Mouse (Mus musculus) thymus, adult 2 months (tissue): ENCODE results near the gene Klkb1. TPM values are rescaled to one million over a fixed set of nuclear protein-coding genes. Genes with fewer than 3 reads are reported as not detected.
A peak's percentile ranks its signal among the peaks of the same experiment; 100 is the strongest.

ENCODE experiments used
- DNase-seq: peaks from one replicate; pipeline ENCODE4 v3.0.0; 2021
- H3K27ac ChIP-seq: fragments of 200-500 bp; 2 replicates; pipeline ENCODE4 v1.5.1; 2012; ENCODE audit warnings: low read length, control low read depth; ENCODE audit not compliant: control insufficient read depth, insufficient read depth
- H3K27me3 ChIP-seq: fragments of 200-500 bp; 2 replicates; pipeline ENCODE4 v1.6.1; 2012; ENCODE audit warnings: mild to moderate bottlenecking, low read length, moderate library complexity, mixed read lengths; ENCODE audit not compliant: control insufficient read depth, insufficient read depth
- H3K36me3 ChIP-seq: fragments of 200-500 bp; 2 replicates; pipeline ENCODE4 v1.6.1; 2012; ENCODE audit warnings: mild to moderate bottlenecking, low read length, moderate library complexity; ENCODE audit not compliant: control insufficient read depth, insufficient read depth
- H3K4me1 ChIP-seq: fragments of 200-500 bp; replicated peaks from 2 replicates; pipeline ENCODE4 v1.6.1; 2012; ENCODE audit warnings: low read length; ENCODE audit not compliant: control insufficient read depth, insufficient read depth
- H3K4me3 ChIP-seq: fragments of 200-500 bp; 2 replicates; pipeline ENCODE4 v1.5.1; 2012; ENCODE audit warnings: mild to moderate bottlenecking, low read length, control low read depth, moderate library complexity; ENCODE audit not compliant: control insufficient read depth, insufficient read depth
- CTCF ChIP-seq: fragments of 200-500 bp; IDR thresholded peaks from 2 replicates; pipeline ENCODE4 v1.5.1; 2012; ENCODE audit warnings: mild to moderate bottlenecking, control low read depth, low read length, moderate library complexity, borderline replicate concordance; ENCODE audit not compliant: control insufficient read depth, poor library complexity, insufficient read depth; ENCODE audit errors: extremely low read depth
- POLR2A ChIP-seq: fragments of 200-500 bp; IDR thresholded peaks from 2 replicates; pipeline ENCODE4 v1.6.1; 2012; ENCODE audit warnings: mild to moderate bottlenecking, low read length, control low read depth, moderate library complexity; ENCODE audit not compliant: control insufficient read depth, poor library complexity, insufficient read depth; ENCODE audit errors: extremely low read depth
- WGBS: fragments of 180-500 bp; shearing (Covaris S2); methylation state at CpG from one replicate; pipeline ENCODE4 v1.1.7; 2018; 5-methylcytosine and 5-hydroxymethylcytosine counted together
- polyA plus RNA-seq: library from polyadenylated mRNA; depleted of rRNA; stranded (reverse); fragments of >200 nt; gene quantifications from 2 replicates; pipeline ENCODE4 v1.2.3, GENCODE M21; 2012; rRNA removed

Gene Klkb1
- 0.10 TPM in 1 of 2 replicates, not detected in the other for polyA plus RNA-seq

- no peak within 1 kb of the TSS for H3K27ac ChIP-seq
- H3K36me3 ChIP-seq, result no peaks in the 10 kb centered on the region
- TF ChIP-seq POLR2A (no peak), CTCF (no peak)
- 93% methylated on average over 7 of the region's 7 CpGs for WGBS
- H3K27me3 ChIP-seq, result no peaks in the 10 kb centered on the region
- DNase-seq, result no peak
- no peak within 1 kb of the TSS for H3K4me3 ChIP-seq
- no peaks in the 10 kb centered on the region for H3K4me1 ChIP-seq
These were observed at the start of gene Klkb1 for GRCm38 (mm10) chr8:45294687-45295086. Gene Klkb1 (minus strand): TSS chr8:45294859.

GRCm38 (mm10) chr8:45344298-45344697 is 49.6 kb upstream of the Klkb1 start:
- no peak for TF ChIP-seq POLR2A
- no peak for TF ChIP-seq CTCF
- H3K36me3 ChIP-seq, result no peaks in the 10 kb centered on the region
- no peak for DNase-seq
- no peaks in the 10 kb centered on the region for H3K27me3 ChIP-seq
- no peak overlapping the region for H3K27ac ChIP-seq
- no peaks in the 10 kb centered on the region for H3K4me1 ChIP-seq
- WGBS, result 94% methylated on average over 8 of the region's 8 CpGs
- no peak overlapping the region for H3K4me3 ChIP-seq

GRCm38 (mm10) chr8:45341630-45342628 is 47.3 kb upstream of the Klkb1 start:
- Histone ChIP-seq H3K27ac (no peak overlapping the region), H3K4me3 (no peak overlapping the region), H3K4me1 (no peaks in the 10 kb centered on the region), H3K36me3 (no peaks in the 10 kb centered on the region), H3K27me3 (no peaks in the 10 kb centered on the region)
- WGBS, result 94% methylated on average over 12 of the region's 12 CpGs
- no peak for DNase-seq
- TF ChIP-seq POLR2A, result no peak
- TF ChIP-seq CTCF, result no peak

GRCm38 (mm10) chr8:45333493-45333892 is 38.8 kb upstream of the Klkb1 start:
- DNase-seq, result peak; percentile 3
- 11% methylated on average over 8 of the region's 8 CpGs for WGBS
- H3K27ac ChIP-seq, result peak overlapping the region; percentile 18; the same call in 1 of the 2 replicates

GRCm38 (mm10) chr8:45332685-45333409 is 38.2 kb upstream of the Klkb1 start, which contains the start of gene Cyp4v3:
Gene Cyp4v3 (minus strand): TSS chr8:45333216.
- no peaks in the 10 kb centered on the region for H3K36me3 ChIP-seq
- no peaks in the 10 kb centered on the region for H3K27me3 ChIP-seq
- TF ChIP-seq CTCF, result no peak
- TF ChIP-seq POLR2A, result no peak
- WGBS, result 1% methylated on average over 44 of the region's 44 CpGs
- peak within 1 kb of the TSS; percentile 51 for H3K4me3 ChIP-seq
- H3K4me1 ChIP-seq, result peaks cover 10% of the 10 kb centered on the region
- DNase-seq, result peak; percentile 64
- peak within 1 kb of the TSS; percentile 18; the same call in 1 of the 2 replicates for H3K27ac ChIP-seq

More at GRCm38 (mm10) chr8:45333493-45333892, 38.8 kb upstream of the Klkb1 start:
- Histone ChIP-seq H3K36me3 (no peaks in the 10 kb centered on the region), H3K4me3 (peak overlapping the region; percentile 51), H3K27me3 (no peaks in the 10 kb centered on the region), H3K4me1 (peaks cover 10% of the 10 kb centered on the region)
- no peak for TF ChIP-seq CTCF
- TF ChIP-seq POLR2A, result no peak

- 46% methylated on average over 3 of the region's 3 CpGs for WGBS
- Histone ChIP-seq H3K27me3 (no peaks in the 10 kb centered on the region), H3K27ac (no peak overlapping the region), H3K36me3 (no peaks in the 10 kb centered on the region), H3K4me1 (peaks cover 10% of the 10 kb centered on the region), H3K4me3 (no peak overlapping the region)
- TF ChIP-seq CTCF, result no peak
- TF ChIP-seq POLR2A, result no peak
- no peak for DNase-seq
These were observed 36.2 kb upstream of the Klkb1 start for GRCm38 (mm10) chr8:45330856-45331255.
